Mouse (Mus musculus): Measurements from ENCODE around the gene Impdh2. TPM values are rescaled to one million over a fixed set of nuclear protein-coding genes. Genes with fewer than 3 reads are reported as not detected.
A peak's percentile ranks its signal among the peaks of the same experiment; 100 is the strongest.

Impdh2 gene
- polyA plus RNA-seq (2016; fragmentation: Nextera tagmentation; extraction: Ambion mirVana) = 124 and 134 TPM in 2 replicates

GRCm38 (mm10) chr9:108560227-108560841 is at the start of gene Impdh2:
TSS of gene Impdh2 (plus strand) at chr9:108560286.
- H3K4me1 ChIP-seq = peaks cover 11% of the 10 kb centered on the region
- under 1% methylated on average over 53 of the region's 53 CpGs for WGBS
- H3K9ac ChIP-seq = peak within 1 kb of the TSS; percentile 64
- no peaks in the 10 kb centered on the region for H3K9me3 ChIP-seq
- H3K27ac ChIP-seq = no peak within 1 kb of the TSS
- peak within 1 kb of the TSS; percentile 43 for H3K4me3 ChIP-seq
- H3K4me2 ChIP-seq (replicated peaks) = peak within 1 kb of the TSS; percentile 66
- peaks cover 80% of the 10 kb centered on the region for H3K36me3 ChIP-seq
- ATAC-seq (ENCODE audit: low FRiP score, low read depth) = peak; percentile 99
- H3K27me3 ChIP-seq (replicated peaks) = no peaks in the 10 kb centered on the region

GRCm38 (mm10) chr9:108516380-108517251 is 43.5 kb upstream of the Impdh2 start, which contains the start of gene Qrich1:
TSS of gene Qrich1 (plus strand) at chr9:108516806.
- ATAC-seq (ENCODE audit: low FRiP score, low read depth) = peak; percentile 96
- Histone ChIP-seq H3K27me3 (replicated peaks) (no peaks in the 10 kb centered on the region), H3K27ac (peak within 1 kb of the TSS; percentile 99), H3K4me1 (peaks cover 16% of the 10 kb centered on the region), H3K36me3 (peaks cover 38% of the 10 kb centered on the region), H3K9ac (peak within 1 kb of the TSS; percentile 96), H3K4me2 (replicated peaks) (peak within 1 kb of the TSS; percentile 70), H3K4me3 (peak within 1 kb of the TSS; percentile 92), H3K9me3 (no peaks in the 10 kb centered on the region)
- WGBS = 2% methylated on average over 55 of the region's 55 CpGs

GRCm38 (mm10) chr9:108517253-108517930 is 42.7 kb upstream of the Impdh2 start:
- Histone ChIP-seq H3K4me3 (peak overlapping the region; percentile 92), H3K36me3 (peaks cover 32% of the 10 kb centered on the region), H3K9ac (peak overlapping the region; percentile 96), H3K9me3 (no peaks in the 10 kb centered on the region), H3K27ac (peak overlapping the region; percentile 99), H3K4me2 (replicated peaks) (peak overlapping the region; percentile 70), H3K4me1 (peaks cover 21% of the 10 kb centered on the region), H3K27me3 (replicated peaks) (no peaks in the 10 kb centered on the region)
- WGBS = under 1% methylated on average over 68 of the region's 95 CpGs
- peak; percentile 83 for ATAC-seq (ENCODE audit: low FRiP score, low read depth)

- Histone ChIP-seq H3K9ac (peak overlapping the region; percentile 96), H3K27ac (peak overlapping the region; percentile 99), H3K27me3 (replicated peaks) (no peaks in the 10 kb centered on the region), H3K36me3 (peaks cover 26% of the 10 kb centered on the region), H3K4me3 (peak overlapping the region; percentile 92), H3K9me3 (no peaks in the 10 kb centered on the region), H3K4me2 (replicated peaks) (peak overlapping the region; percentile 70), H3K4me1 (peaks cover 21% of the 10 kb centered on the region)
- peak; percentile 5; the same call in 1 of the 2 replicates for ATAC-seq (ENCODE audit: low FRiP score, low read depth)
- WGBS = under 1% methylated on average over 13 of the region's 13 CpGs
Observed at GRCm38 (mm10) chr9:108517931-108518332, 42.2 kb upstream of the Impdh2 start.

GRCm38 (mm10) chr9:108521604-108522003 is 38.5 kb upstream of the Impdh2 start:
- ATAC-seq (ENCODE audit: low FRiP score, low read depth) = no peak
- H3K27ac ChIP-seq = no peak overlapping the region

GRCm38 (mm10) chr9:108523341-108523740 is 36.7 kb upstream of the Impdh2 start:
- H3K4me1 ChIP-seq = peaks cover 14% of the 10 kb centered on the region
- H3K36me3 ChIP-seq = peaks cover 6% of the 10 kb centered on the region
- no peaks in the 10 kb centered on the region for H3K9me3 ChIP-seq
- 94% methylated on average over 4 of the region's 4 CpGs for WGBS
- ATAC-seq (ENCODE audit: low FRiP score, low read depth) = no peak
- no peak overlapping the region for H3K4me2 ChIP-seq (replicated peaks)
- no peaks in the 10 kb centered on the region for H3K27me3 ChIP-seq (replicated peaks)
- H3K27ac ChIP-seq = no peak overlapping the region
- no peak overlapping the region for H3K9ac ChIP-seq
- no peak overlapping the region for H3K4me3 ChIP-seq

More at GRCm38 (mm10) chr9:108521604-108522003, 38.5 kb upstream of the Impdh2 start:
- Histone ChIP-seq H3K36me3 (peaks cover 5% of the 10 kb centered on the region), H3K4me2 (replicated peaks) (no peak overlapping the region), H3K4me3 (no peak overlapping the region), H3K9ac (no peak overlapping the region), H3K27me3 (replicated peaks) (no peaks in the 10 kb centered on the region), H3K4me1 (peaks cover 14% of the 10 kb centered on the region), H3K9me3 (no peaks in the 10 kb centered on the region)
- 90% methylated on average over 2 of the region's 2 CpGs for WGBS

GRCm38 (mm10) chr9:108525400-108525799 is 34.7 kb upstream of the Impdh2 start:
- 86% methylated on average over 3 of the region's 3 CpGs for WGBS

GRCm38 (mm10) chr9:108530954-108531353 is 29.1 kb upstream of the Impdh2 start:
- H3K36me3 ChIP-seq = peaks cover 72% of the 10 kb centered on the region
- H3K27ac ChIP-seq = no peak overlapping the region
- H3K4me1 ChIP-seq = no peaks in the 10 kb centered on the region
- no peak overlapping the region for H3K4me3 ChIP-seq
- H3K9me3 ChIP-seq = no peaks in the 10 kb centered on the region
- no peak overlapping the region for H3K9ac ChIP-seq
- ATAC-seq (ENCODE audit: low FRiP score, low read depth) = no peak
- 97% methylated on average over 1 of the region's 1 CpGs for WGBS
- H3K4me2 ChIP-seq (replicated peaks) = no peak overlapping the region
- H3K27me3 ChIP-seq (replicated peaks) = no peaks in the 10 kb centered on the region

More at GRCm38 (mm10) chr9:108525400-108525799, 34.7 kb upstream of the Impdh2 start:
- Histone ChIP-seq H3K27me3 (replicated peaks) (no peaks in the 10 kb centered on the region), H3K9me3 (no peaks in the 10 kb centered on the region), H3K4me1 (peaks cover 5% of the 10 kb centered on the region; the same call in 1 of the 2 replicates), H3K36me3 (peaks cover 27% of the 10 kb centered on the region), H3K4me2 (replicated peaks) (no peak overlapping the region), H3K9ac (no peak overlapping the region), H3K4me3 (no peak overlapping the region), H3K27ac (no peak overlapping the region)
- no peak for ATAC-seq (ENCODE audit: low FRiP score, low read depth)

- Histone ChIP-seq H3K27me3 (replicated peaks) (no peaks in the 10 kb centered on the region), H3K4me1 (no peaks in the 10 kb centered on the region), H3K27ac (no peak overlapping the region), H3K9ac (no peak overlapping the region), H3K4me2 (replicated peaks) (no peak overlapping the region), H3K9me3 (no peaks in the 10 kb centered on the region), H3K36me3 (peaks cover 78% of the 10 kb centered on the region), H3K4me3 (no peak overlapping the region)
- no peak for ATAC-seq (ENCODE audit: low FRiP score, low read depth)
- 93% methylated on average over 1 of the region's 1 CpGs for WGBS
Observed at GRCm38 (mm10) chr9:108531496-108531895, 28.6 kb upstream of the Impdh2 start.

- H3K4me3 ChIP-seq = no peak overlapping the region
- no peak for ATAC-seq (ENCODE audit: low FRiP score, low read depth)
- H3K36me3 ChIP-seq = peaks cover 82% of the 10 kb centered on the region
- H3K4me2 ChIP-seq (replicated peaks) = no peak overlapping the region
- H3K4me1 ChIP-seq = no peaks in the 10 kb centered on the region
- H3K27ac ChIP-seq = no peak overlapping the region
- no peaks in the 10 kb centered on the region for H3K9me3 ChIP-seq
- no peak overlapping the region for H3K9ac ChIP-seq
- H3K27me3 ChIP-seq (replicated peaks) = no peaks in the 10 kb centered on the region
Observed at GRCm38 (mm10) chr9:108540846-108541245, 19.2 kb upstream of the Impdh2 start.

GRCm38 (mm10) chr9:108545986-108546385 is 14.1 kb upstream of the Impdh2 start:
- H3K27ac ChIP-seq = no peak overlapping the region
- ATAC-seq (ENCODE audit: low FRiP score, low read depth) = no peak
- H3K9ac ChIP-seq = no peak overlapping the region
- peaks cover 85% of the 10 kb centered on the region for H3K36me3 ChIP-seq
- H3K4me2 ChIP-seq (replicated peaks) = no peak overlapping the region
- no peaks in the 10 kb centered on the region for H3K4me1 ChIP-seq
- H3K4me3 ChIP-seq = no peak overlapping the region
- WGBS = 98% methylated on average over 3 of the region's 3 CpGs
- H3K9me3 ChIP-seq = no peaks in the 10 kb centered on the region
- no peaks in the 10 kb centered on the region for H3K27me3 ChIP-seq (replicated peaks)

GRCm38 (mm10) chr9:108546875-108547274 is 13.2 kb upstream of the Impdh2 start:
- no peak overlapping the region for H3K9ac ChIP-seq
- WGBS = 91% methylated on average over 1 of the region's 1 CpGs
- H3K4me3 ChIP-seq = no peak overlapping the region
- no peaks in the 10 kb centered on the region for H3K4me1 ChIP-seq
- H3K27me3 ChIP-seq (replicated peaks) = no peaks in the 10 kb centered on the region
- H3K9me3 ChIP-seq = no peaks in the 10 kb centered on the region
- no peak overlapping the region for H3K27ac ChIP-seq
- no peak overlapping the region for H3K4me2 ChIP-seq (replicated peaks)
- H3K36me3 ChIP-seq = peaks cover 76% of the 10 kb centered on the region
- no peak for ATAC-seq (ENCODE audit: low FRiP score, low read depth)

All from neural tube, embryonic 12.5 days (tissue).